Mouse (Mus musculus): Measurements from ENCODE around the gene Tfeb.

The Tfeb gene

DNA sequence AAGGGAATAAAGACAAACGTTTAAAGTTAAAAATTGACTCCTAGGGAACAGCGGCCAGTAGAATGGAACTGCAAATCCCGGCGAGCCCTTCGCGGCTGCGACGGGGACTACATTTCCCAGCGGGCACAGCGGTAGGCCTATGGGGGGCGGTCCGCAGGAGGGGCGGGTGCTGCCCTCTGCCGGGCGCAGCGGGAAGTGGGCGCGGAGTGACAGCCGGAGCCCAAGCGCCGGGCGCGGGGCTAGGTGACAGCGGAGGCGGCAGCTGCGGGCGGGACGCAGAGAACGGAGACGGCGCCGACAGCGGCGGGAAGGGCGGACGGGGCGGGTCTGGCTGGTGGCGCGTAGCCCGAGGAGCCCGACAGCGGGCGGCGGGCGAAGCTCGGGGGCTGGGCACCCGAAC lies at the start of gene Tfeb:
Tfeb (plus strand) TSS at position 175 of the 400 bp plus-strand sequence.
- peak; percentile 87 for ATAC-seq (ENCODE audit: low TSS enrichment)

- ATAC-seq (ENCODE audit: low TSS enrichment) = peak; percentile 69
These were observed 49.2 kb upstream of the Tfeb start for GRCm38 (mm10) chr17:47687409-47688343.

GRCm38 (mm10) chr17:47688344-47688607 lies 48.6 kb upstream of the Tfeb start, which contains the start of gene Tomm6:
TSS of gene Tomm6 (minus strand) at chr17:47688386.
- no peak for ATAC-seq (ENCODE audit: low TSS enrichment)

GRCm38 (mm10) chr17:47688608-47689575 lies 47.9 kb upstream of the Tfeb start, which contains the start of gene Frs3:
TSS of gene Frs3 (plus strand) at chr17:47689030.
- ATAC-seq (ENCODE audit: low TSS enrichment) = peak; percentile 43

DNA sequence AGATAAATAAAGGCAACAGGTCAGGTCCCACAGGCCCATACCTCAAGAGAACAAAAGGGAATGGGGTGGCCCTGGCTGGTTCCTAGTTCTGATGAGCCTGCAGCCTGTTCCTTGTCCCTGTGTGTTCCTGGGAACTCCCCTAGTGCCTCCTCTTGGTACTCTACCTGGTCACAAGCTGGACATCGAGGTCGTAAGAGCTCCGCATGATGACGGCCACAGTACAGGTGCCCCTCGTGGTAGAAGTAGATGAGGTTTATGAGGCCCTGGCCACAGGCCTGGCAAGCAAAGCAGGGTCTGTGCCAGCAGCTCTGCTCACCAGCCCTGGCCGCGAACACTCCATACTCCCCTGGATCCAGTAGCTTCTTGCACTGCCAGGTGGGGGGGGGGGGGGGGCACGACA lies 46.9 kb upstream of the Tfeb start:
- no peak for ATAC-seq (ENCODE audit: low TSS enrichment)

DNA sequence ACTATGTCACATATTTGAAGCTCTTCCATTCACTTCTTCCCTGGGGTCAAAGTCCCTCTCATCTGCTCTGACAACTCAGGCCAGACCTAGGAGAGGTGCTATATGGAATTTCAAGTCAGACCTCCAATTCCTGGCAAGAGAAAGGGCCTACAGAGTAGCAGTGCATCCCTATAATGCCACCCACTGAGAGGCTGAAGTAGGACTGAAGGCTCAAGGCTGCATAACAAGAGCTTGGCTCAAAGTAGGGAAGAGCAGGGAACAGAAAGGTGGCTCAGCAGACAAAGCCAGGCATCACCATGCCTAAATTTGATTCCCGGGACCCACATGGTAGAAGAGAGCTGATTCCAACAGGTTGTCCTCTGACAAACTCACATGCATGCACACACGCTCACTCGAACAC lies 45.2 kb upstream of the Tfeb start:
- ATAC-seq (ENCODE audit: low TSS enrichment) = no peak

DNA sequence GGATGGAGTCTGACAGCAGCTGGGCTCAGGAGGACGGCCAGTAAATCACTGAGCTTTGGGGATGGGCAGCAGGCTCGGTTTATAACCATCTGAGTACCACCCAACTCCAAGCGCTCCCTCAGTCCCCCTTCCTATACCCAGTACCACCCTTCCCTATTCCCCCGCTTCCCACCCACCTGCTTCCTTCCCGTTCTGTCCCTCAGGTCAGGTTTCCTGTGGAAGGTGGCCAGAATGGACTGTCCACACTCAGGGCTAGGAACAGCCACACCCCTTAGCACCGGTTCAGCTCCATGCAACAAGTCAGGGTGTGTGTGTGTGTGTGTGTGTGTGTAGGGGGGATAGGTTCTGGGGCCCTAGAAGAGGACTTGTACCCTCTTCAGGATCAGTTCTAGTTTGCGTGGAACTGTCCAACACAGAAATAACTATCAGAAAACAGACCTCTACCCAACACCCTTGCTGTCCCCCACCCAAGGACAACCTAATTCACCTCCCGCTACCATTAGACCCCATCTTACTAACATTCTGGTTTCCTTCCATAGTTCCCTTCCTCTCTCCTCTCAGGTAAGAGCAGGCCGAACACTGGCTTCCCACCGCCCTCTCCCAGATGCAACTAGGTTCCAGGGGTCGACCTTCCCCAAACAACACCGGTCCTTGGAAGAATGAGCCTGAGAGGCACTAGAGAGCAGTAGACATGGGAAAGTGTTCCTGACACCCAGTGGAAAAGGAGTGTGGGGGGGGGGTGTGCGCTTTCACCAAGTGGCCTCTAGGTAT lies 43.0 kb upstream of the Tfeb start:
- ATAC-seq (ENCODE audit: low TSS enrichment) = no peak

GRCm38 (mm10) chr17:47694442-47694502 lies 42.6 kb upstream of the Tfeb start, which contains the start of gene Gm21981:
TSS of gene Gm21981 (minus strand) at chr17:47694455.
- ATAC-seq (ENCODE audit: low TSS enrichment) = no peak

DNA sequence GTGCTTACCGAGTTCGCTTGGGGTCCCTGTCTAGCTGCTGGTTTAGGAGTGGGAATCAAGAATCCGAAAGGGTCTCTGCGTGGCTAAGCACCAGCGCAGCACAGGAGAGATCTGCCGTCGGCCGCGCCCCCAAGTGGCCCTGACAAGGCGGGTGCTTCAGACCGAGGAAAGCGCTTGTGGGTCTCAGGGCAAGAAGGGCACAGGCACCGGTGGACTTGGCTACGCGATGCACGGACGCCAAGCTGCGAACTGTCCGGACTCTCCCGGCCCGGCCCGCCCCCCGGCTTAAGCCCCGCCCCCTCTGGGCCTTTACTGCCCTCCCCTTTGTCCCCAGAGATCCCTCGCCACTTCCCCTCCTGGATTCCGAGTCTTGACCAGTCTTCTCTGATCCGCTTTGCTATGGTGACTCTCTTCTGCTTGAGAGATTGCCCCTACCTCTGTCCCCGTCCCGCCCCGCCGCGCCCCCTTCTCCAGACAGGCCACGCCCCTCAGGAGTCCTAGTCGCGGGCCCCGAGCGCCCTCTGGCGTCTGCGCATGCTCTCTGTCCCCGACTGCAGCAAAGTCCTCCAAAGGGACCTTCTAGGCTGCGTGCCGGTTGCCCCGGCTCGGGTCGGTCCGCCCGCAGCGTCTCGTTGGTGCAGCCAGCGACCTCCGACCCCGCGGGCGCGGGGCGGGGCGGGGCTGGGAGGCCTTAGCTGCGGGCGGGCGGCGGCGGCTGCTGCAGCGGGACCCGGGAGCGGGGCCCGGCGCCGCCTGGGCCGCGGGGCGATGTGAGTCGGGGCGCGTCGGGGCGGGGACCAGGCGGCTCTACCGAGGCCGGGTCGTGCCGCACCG lies 42.1 kb upstream of the Tfeb start, which contains the start of gene Prickle4:
Prickle4 (minus strand) TSS at position 234 of the 834 bp plus-strand sequence.
- peak; percentile 76 for ATAC-seq (ENCODE audit: low TSS enrichment)

GRCm38 (mm10) chr17:47695337-47695710 lies 41.5 kb upstream of the Tfeb start:
- peak; percentile 22 for ATAC-seq (ENCODE audit: low TSS enrichment)

DNA sequence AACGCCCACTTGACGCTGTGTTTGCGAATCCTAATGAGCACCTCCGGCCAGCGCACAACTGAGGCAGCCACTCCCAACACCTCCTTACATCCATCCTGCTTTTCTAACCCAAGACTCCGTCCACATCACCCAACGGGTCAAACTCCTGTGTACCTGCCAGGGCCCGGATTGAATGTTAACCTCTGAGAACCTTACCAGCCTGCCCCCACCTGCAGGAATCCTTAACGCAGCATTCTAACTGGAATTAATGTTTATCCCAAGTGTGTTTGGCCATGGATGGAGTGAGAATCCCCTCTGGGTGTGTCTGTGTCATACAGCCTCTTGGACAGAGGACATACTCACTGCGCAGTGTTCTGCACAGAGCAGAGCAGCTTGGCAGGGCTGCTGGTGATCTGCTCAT lies 38.7 kb upstream of the Tfeb start:
- no peak for ATAC-seq (ENCODE audit: low TSS enrichment)

- ATAC-seq (ENCODE audit: low TSS enrichment) = no peak
These were observed 37.8 kb upstream of the Tfeb start for GRCm38 (mm10) chr17:47699055-47699454.

GRCm38 (mm10) chr17:47701793-47702192 lies 35.0 kb upstream of the Tfeb start:
- no peak for ATAC-seq (ENCODE audit: low TSS enrichment)

DNA sequence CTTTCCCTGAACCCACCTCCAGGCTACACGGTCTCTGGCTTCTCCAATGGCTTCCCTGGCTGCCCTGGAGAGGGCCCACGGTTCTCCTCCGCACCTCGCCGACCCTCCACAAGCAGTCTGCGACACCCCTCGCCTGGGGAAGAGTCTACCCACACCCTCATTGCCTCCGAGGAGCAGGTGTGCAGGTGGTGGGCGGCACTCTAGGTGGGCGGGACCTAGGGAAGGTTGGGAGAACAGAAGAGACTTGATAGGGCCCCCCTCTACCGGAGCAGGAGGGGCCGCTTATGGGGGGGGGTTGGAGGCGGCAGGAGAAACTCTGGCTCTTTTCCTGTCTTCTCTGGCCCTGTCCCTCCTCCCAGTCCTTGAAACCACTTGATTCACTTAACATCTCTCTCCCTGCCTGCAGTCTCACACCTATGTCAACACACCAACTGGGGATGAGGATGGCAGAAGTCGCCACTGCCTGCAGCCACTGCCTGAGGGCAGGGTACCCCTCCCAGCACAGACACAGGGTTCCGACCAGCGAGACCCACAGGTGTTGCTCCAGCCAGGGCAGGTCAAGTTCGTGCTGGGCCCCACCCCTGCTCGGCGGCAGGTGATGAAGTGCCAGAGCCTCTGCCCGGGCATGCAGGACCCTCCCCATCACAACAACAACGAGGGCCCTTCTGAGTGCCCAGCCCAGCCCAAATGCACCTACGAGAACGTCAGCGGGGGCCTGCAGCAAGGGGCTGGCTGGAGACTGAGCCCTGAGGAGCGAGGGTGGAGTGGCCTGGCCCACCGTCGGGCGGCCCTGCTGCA lies 34.1 kb upstream of the Tfeb start:
- no peak for ATAC-seq (ENCODE audit: low TSS enrichment)

DNA sequence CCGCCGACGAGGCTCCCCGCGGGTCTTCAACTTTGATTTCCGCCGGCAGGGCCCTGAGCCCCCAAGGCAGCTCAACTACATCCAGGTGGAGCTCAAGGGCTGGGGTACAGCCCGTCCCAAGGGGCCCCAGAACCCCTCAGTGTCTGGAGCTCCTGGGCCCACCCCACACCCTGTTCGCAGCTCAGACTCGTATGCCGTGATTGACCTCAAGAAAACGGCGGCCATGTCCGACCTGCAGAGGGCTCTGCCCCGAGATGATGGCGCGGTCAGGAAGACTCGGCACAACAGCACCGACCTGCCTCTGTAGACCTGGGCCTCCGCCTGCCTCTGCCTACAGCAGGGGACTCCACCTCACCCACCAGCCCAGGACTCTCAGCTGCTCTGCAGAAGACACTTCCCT lies 33.3 kb upstream of the Tfeb start:
- ATAC-seq (ENCODE audit: low TSS enrichment) = no peak

- no peak for ATAC-seq (ENCODE audit: low TSS enrichment)
These were observed 32.1 kb upstream of the Tfeb start for GRCm38 (mm10) chr17:47704692-47705091.

- no peak for ATAC-seq (ENCODE audit: low TSS enrichment)
These were observed 30.6 kb upstream of the Tfeb start for GRCm38 (mm10) chr17:47706196-47706595.

DNA sequence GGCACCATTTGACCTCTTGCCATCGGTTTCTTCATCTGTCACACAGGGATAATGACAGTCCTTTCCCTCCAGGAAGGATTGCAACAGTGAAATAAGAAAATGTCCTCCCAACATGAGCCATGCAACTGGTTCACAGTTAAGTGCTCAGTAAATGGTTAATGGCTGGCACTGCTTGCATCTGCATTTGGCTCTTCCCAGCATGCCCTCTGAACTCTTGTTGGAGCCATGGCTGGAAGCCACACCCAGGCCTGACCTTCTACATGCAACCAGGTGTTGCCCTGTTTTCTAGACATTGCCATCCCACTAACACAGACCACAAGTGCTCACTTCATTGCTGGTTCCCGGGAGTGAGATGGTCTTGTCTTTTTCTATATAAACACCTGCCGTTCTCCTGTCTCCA lies 28.9 kb upstream of the Tfeb start:
- ATAC-seq (ENCODE audit: low TSS enrichment) = no peak

GRCm38 (mm10) chr17:47708972-47709371 lies 27.9 kb upstream of the Tfeb start:
- no peak for ATAC-seq (ENCODE audit: low TSS enrichment)

- no peak for ATAC-seq (ENCODE audit: low TSS enrichment)
These were observed 26.8 kb upstream of the Tfeb start for GRCm38 (mm10) chr17:47710036-47710435.

GRCm38 (mm10) chr17:47711883-47712282 lies 24.9 kb upstream of the Tfeb start:
- ATAC-seq (ENCODE audit: low TSS enrichment) = no peak
